Mouse (Mus musculus) forebrain, embryonic 12.5 days (tissue): ENCODE measurements at regions not wholly inside any gene's neighbourhood (a gene's known extent, or its start where the extent isn't known, plus 50 kb on each side); places are given as distances from the start of the nearest gene placed in this dataset.

ENCODE experiments used
- ATAC-seq: fragments of 200-750 bp; cut with Nextera tagmentation; 2 replicates; pipeline ENCODE4 v1.8.0; 2017; ENCODE audit warnings: moderate TSS enrichment; ENCODE audit not compliant: low FRiP score
- H3K27ac ChIP-seq: fragments of 300-500 bp; sonication (generic); 2 replicates; pipeline ENCODE4 v1.5.1; 2016; ENCODE audit warnings: mild to moderate bottlenecking
- H3K27me3 ChIP-seq: fragments of 300-500 bp; sonication (generic); 2 replicates; pipeline ENCODE4 v1.6.1; 2016; ENCODE audit warnings: mild to moderate bottlenecking
- H3K36me3 ChIP-seq: fragments of 300-500 bp; sonication (generic); replicated peaks from 2 replicates; pipeline ENCODE4 v1.6.1; 2016; ENCODE audit warnings: mild to moderate bottlenecking
- H3K4me1 ChIP-seq: fragments of 300-500 bp; sonication (generic); 2 replicates; pipeline ENCODE4 v1.6.1; 2016
- H3K4me2 ChIP-seq: fragments of 300-500 bp; sonication (generic); 2 replicates; pipeline ENCODE4 v1.6.1; 2016; ENCODE audit warnings: mild to moderate bottlenecking, moderate library complexity
- H3K4me3 ChIP-seq: fragments of 300-500 bp; sonication (generic); replicated peaks from 2 replicates; pipeline ENCODE4 v1.5.1; 2016; ENCODE audit warnings: mild to moderate bottlenecking
- H3K9ac ChIP-seq: fragments of 300-500 bp; sonication (generic); 2 replicates; pipeline ENCODE4 v1.6.1; 2016; ENCODE audit warnings: mild to moderate bottlenecking
- H3K9me3 ChIP-seq: fragments of 300-500 bp; sonication (generic); 2 replicates; pipeline ENCODE4 v1.6.1; 2016
- WGBS: fragments of 180-500 bp; shearing (Covaris S2); methylation state at CpG from one replicate; pipeline ENCODE4 v1.1.7; 2016; 5-methylcytosine and 5-hydroxymethylcytosine counted together

DNA sequence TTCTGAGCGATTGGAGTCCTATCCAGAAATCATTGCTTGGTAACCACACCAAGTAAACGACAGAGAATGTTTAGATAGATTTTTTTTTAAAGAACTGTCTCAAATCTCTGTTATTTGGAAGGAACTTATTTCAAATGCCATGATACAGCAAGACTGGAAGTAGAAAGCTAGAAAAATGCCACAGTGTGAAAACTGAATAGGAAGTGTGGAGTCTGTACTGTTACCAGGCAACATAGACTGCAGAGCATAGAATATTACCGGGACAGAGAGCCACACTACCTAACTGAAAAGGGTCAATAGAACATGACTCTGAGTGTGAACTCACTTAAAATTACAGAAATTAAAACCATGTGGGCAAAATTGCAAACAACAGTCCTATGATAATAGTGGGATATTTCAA is 52.4 kb upstream of the Adcy1 start:
- no peak for ATAC-seq
- no peaks in the 10 kb centered on the region for H3K27me3 ChIP-seq
- no peak overlapping the region for H3K4me3 ChIP-seq
- H3K27ac ChIP-seq, result no peak overlapping the region
- H3K9me3 ChIP-seq, result no peaks in the 10 kb centered on the region
- no peaks in the 10 kb centered on the region for H3K4me1 ChIP-seq
- H3K36me3 ChIP-seq, result no peaks in the 10 kb centered on the region
- no peak overlapping the region for H3K4me2 ChIP-seq
- 86% methylated on average over 3 of the region's 3 CpGs for WGBS
- H3K9ac ChIP-seq, result no peak overlapping the region

DNA sequence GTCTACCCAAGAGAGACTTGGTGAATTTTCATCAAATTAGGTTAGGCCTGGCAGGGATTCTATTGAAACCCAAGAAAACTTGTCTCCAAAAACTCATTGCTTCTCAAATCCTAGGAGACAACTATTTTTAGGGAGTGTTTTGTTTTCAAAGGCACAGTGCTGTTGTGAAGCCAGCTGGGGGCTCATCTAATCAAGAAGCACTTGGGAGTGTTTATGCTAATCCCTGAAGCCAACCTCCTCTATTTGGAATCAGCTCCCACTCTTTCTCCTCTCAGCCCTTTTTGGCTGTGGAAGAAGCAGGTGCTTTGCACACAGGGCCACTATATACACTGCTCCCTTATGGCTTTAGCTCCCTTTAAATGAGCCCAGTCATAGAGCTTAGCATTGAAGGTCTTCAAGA is 64.0 kb upstream of the Adcy1 start:
- no peak for ATAC-seq
- H3K27me3 ChIP-seq, result no peaks in the 10 kb centered on the region
- no peak overlapping the region for H3K27ac ChIP-seq

DNA sequence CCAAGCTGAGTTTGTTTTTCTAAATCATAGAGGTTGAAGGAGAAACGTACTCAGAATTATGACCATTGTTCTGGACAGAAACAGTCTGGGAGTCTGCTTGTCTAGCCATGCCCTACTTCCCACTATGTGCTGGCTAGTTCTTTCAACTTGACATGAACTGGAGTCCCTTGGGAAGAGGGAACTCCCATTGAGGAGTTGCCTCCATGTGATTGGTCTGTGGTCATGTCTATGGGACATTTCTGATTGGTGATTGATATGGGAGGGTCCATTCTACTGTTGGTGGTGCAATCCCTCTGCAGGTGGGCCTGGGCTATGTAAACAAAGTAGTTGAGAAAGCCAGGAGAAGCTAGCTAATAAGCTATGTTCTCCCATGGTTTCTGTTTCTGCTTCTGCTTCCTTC is 64.5 kb upstream of the Adcy1 start:
- Histone ChIP-seq H3K9me3 (no peaks in the 10 kb centered on the region), H3K9ac (no peak overlapping the region), H3K4me1 (no peaks in the 10 kb centered on the region), H3K27me3 (no peaks in the 10 kb centered on the region), H3K36me3 (no peaks in the 10 kb centered on the region), H3K4me2 (no peak overlapping the region), H3K27ac (no peak overlapping the region), H3K4me3 (no peak overlapping the region)
- ATAC-seq, result no peak
- 80% methylated on average over 1 of the region's 1 CpGs for WGBS

More for the DNA sequence above, 64.0 kb upstream of the Adcy1 start:
- no peaks in the 10 kb centered on the region for H3K9me3 ChIP-seq
- H3K4me2 ChIP-seq, result no peak overlapping the region
- H3K9ac ChIP-seq, result no peak overlapping the region
- no peak overlapping the region for H3K4me3 ChIP-seq
- H3K4me1 ChIP-seq, result no peaks in the 10 kb centered on the region
- no peaks in the 10 kb centered on the region for H3K36me3 ChIP-seq

- Histone ChIP-seq H3K4me1 (no peaks in the 10 kb centered on the region), H3K4me3 (no peak overlapping the region), H3K9me3 (no peaks in the 10 kb centered on the region), H3K27me3 (no peaks in the 10 kb centered on the region), H3K27ac (no peak overlapping the region), H3K9ac (no peak overlapping the region), H3K4me2 (no peak overlapping the region), H3K36me3 (no peaks in the 10 kb centered on the region)
- WGBS, result 87% methylated on average over 6 of the region's 6 CpGs
- ATAC-seq, result no peak
Measured at GRCm38 (mm10) chr11:6997508-6997907, 65.8 kb upstream of the Adcy1 start.

GRCm38 (mm10) chr11:6993731-6994130 is 69.6 kb upstream of the Adcy1 start:
- Histone ChIP-seq H3K4me1 (0 out of 2 replicates have a peak, but pooled peaks cover 7% of the 10 kb centered on the region), H3K9me3 (no peaks in the 10 kb centered on the region), H3K4me2 (no peak overlapping the region), H3K27ac (no peak overlapping the region), H3K4me3 (no peak overlapping the region), H3K36me3 (no peaks in the 10 kb centered on the region), H3K9ac (no peak overlapping the region), H3K27me3 (no peaks in the 10 kb centered on the region)
- WGBS, result 96% methylated on average over 2 of the region's 2 CpGs
- ATAC-seq, result no peak

DNA sequence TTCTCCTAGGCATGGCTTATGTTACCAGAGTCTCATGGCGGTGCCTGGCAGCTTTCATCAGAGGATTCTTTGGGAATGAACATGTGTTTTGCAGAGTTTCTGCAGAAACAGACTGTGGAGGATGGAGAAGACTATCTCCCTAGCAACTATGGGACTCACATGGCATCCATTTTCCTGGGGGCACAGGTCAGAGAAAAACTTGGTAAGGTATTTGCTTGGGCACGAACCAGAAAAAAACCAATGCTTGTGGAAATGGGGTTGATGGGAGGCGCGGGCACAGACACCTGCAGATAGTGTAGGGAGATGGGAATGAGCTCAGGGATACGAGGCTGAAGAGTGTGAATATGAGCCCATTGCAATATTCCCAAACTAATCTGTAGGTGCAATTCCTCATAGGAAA is 71.7 kb upstream of the Adcy1 start:
- H3K9me3 ChIP-seq, result no peaks in the 10 kb centered on the region
- H3K4me2 ChIP-seq, result no peak overlapping the region
- no peak for ATAC-seq
- WGBS, result 92% methylated on average over 5 of the region's 5 CpGs
- H3K9ac ChIP-seq, result no peak overlapping the region
- H3K4me1 ChIP-seq, result 0 out of 2 replicates have a peak, but pooled peaks cover 7% of the 10 kb centered on the region
- H3K27ac ChIP-seq, result no peak overlapping the region
- no peaks in the 10 kb centered on the region for H3K36me3 ChIP-seq
- H3K27me3 ChIP-seq, result no peaks in the 10 kb centered on the region
- H3K4me3 ChIP-seq, result no peak overlapping the region

DNA sequence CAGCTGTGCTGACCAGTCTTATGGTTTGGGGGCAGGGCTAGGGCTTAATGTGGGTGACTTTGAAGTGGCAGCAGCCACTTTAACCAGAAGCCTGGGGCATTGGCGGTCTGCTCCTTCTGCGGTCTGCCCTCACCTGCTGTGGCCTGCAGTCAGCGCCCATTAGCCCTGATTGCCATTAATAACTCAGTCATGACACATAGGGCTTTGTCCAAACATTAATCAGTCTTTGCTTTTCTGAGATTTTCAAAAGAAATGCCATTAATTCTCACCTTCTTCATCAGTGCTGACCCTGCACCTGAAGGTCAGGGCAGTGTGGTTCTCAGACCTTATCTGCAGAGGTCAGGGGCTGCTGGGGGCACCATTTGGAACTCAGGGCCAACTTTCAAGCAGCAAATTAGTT is 72.6 kb upstream of the Adcy1 start:
- Histone ChIP-seq H3K27me3 (no peaks in the 10 kb centered on the region), H3K4me2 (no peak overlapping the region), H3K27ac (no peak overlapping the region), H3K9me3 (no peaks in the 10 kb centered on the region), H3K9ac (no peak overlapping the region), H3K4me3 (no peak overlapping the region), H3K4me1 (0 out of 2 replicates have a peak, but pooled peaks cover 7% of the 10 kb centered on the region), H3K36me3 (no peaks in the 10 kb centered on the region)
- WGBS, result 81% methylated on average over 3 of the region's 3 CpGs
- no peak for ATAC-seq

DNA sequence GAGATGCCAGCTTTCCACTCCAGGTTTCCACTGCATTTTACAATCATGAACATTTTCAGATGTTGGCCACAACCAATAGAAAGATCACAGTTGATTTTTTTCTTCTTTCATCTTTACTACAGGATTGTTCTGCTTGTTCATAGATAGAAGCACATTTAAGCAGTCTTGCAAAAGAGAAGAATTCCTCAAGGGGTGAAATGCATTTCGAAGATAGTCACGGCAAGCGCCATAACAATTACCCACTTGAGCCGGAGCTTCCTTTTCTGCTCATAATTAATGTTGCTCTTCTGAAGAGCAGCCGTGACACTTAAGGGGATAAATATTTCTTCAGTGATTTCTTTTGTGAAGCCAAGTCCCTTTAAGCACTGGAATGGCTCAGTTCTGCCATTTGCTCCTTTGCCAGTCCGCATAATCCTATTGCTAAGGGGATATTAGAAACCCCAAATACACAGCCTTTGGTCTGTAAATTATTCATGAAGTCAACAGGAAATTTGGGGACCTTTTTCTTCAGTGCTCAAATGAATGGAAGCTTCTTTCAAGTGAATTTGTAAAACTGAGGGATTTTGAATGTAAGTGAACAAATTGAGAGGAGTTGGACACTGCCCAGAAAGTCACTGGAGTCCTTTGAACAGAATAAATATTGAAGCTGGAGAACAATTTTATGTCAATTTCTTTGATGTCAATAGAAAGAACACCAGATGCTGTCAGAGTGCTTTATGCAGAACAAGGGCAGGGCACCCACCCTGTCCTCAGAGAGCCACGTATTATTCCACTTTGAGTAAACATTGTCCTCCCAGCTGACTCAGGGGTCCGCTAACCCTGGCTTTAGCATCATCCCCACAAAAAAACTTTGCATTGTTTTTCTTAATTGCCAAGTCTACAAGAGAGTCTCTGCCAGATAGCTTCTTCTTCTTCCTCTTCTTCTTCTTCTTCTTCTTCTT is 74.1 kb upstream of the Adcy1 start:
- ATAC-seq, result no peak
- no peak overlapping the region for H3K4me2 ChIP-seq
- no peaks in the 10 kb centered on the region for H3K27me3 ChIP-seq
- no peaks in the 10 kb centered on the region for H3K9me3 ChIP-seq
- WGBS, result 63% methylated on average over 8 of the region's 8 CpGs
- no peak overlapping the region for H3K4me3 ChIP-seq
- H3K27ac ChIP-seq, result no peak overlapping the region
- 0 out of 2 replicates have a peak, but pooled peaks cover 7% of the 10 kb centered on the region for H3K4me1 ChIP-seq
- no peaks in the 10 kb centered on the region for H3K36me3 ChIP-seq
- H3K9ac ChIP-seq, result no peak overlapping the region

DNA sequence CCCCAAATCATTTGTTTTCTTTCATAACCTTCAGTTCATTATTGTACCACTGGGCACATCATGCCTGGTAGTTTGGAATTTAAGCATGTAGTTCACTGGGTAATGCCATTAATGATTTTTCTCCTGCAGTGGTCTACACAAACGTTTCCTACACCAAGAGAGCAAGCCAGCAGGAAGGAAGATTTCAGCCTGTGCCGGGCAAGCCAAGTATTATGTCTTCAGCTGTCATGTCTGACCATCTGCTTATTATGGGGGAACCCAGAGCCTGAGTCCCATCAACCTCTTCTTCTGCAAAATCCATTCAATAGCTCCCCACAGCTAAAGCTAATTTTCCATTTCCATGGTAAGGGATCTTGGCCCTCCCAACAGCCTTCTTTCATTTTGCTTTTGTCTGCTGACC is 75.3 kb upstream of the Adcy1 start:
- Histone ChIP-seq H3K27me3 (no peaks in the 10 kb centered on the region), H3K36me3 (no peaks in the 10 kb centered on the region), H3K9me3 (no peaks in the 10 kb centered on the region), H3K4me2 (no peak overlapping the region), H3K27ac (no peak overlapping the region), H3K4me1 (0 out of 2 replicates have a peak, but pooled peaks cover 7% of the 10 kb centered on the region), H3K9ac (no peak overlapping the region), H3K4me3 (no peak overlapping the region)
- 63% methylated on average over 2 of the region's 2 CpGs for WGBS
- no peak for ATAC-seq

DNA sequence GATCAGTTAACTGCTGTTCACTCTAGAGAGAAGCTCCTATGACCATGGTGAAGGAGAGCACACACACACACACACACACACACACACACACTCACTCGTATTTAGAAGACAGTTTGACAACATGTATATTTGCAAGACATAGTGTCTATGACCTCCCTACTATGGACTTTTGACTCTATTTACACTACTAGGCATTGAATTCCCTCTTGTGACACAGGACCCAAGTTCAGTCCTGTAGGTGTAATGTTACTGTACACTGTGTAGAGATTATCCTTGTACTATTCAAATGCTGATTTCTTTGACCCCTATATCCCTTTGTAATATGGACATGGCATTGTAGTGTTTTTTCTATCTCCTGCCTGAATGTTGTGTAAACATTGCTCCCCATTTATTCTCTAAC is 76.2 kb upstream of the Adcy1 start:
- no peak for ATAC-seq
- H3K4me3 ChIP-seq, result no peak overlapping the region
- WGBS, result 91% methylated on average over 1 of the region's 1 CpGs

DNA sequence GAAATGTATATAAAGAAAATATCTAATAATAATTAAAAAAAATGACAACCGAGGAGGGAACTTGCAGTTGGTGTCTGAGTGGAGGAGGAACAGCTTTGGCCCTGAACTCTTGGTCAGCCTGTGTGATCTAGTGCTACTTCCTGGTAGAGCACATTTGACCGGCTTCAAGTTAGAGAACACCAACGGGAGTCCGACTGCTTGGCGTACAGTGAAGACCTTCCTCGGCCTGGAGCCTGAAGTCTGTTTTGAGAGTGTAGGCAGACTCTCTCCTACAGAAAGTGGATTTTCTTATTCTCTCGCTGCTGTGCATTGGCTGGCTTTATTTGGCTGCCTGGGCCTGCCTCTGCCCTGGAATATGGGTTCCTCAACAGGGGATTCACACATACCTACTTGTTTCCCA is 81.2 kb upstream of the Adcy1 start:
- WGBS, result 89% methylated on average over 7 of the region's 7 CpGs
- H3K9me3 ChIP-seq, result no peaks in the 10 kb centered on the region
- no peak overlapping the region for H3K4me3 ChIP-seq
- H3K4me1 ChIP-seq, result no peaks in the 10 kb centered on the region
- no peak overlapping the region for H3K9ac ChIP-seq
- no peaks in the 10 kb centered on the region for H3K36me3 ChIP-seq
- H3K4me2 ChIP-seq, result no peak overlapping the region
- H3K27ac ChIP-seq, result no peak overlapping the region
- ATAC-seq, result no peak
- H3K27me3 ChIP-seq, result no peaks in the 10 kb centered on the region

More for the DNA sequence above, 76.2 kb upstream of the Adcy1 start:
- H3K9ac ChIP-seq, result no peak overlapping the region
- H3K4me2 ChIP-seq, result no peak overlapping the region
- H3K36me3 ChIP-seq, result no peaks in the 10 kb centered on the region
- H3K27me3 ChIP-seq, result no peaks in the 10 kb centered on the region
- H3K27ac ChIP-seq, result no peak overlapping the region
- H3K4me1 ChIP-seq, result 0 out of 2 replicates have a peak, but pooled peaks cover 7% of the 10 kb centered on the region
- H3K9me3 ChIP-seq, result no peaks in the 10 kb centered on the region

GRCm38 (mm10) chr11:6979656-6980055 is 83.6 kb upstream of the Adcy1 start:
- Histone ChIP-seq H3K27me3 (no peaks in the 10 kb centered on the region), H3K9me3 (no peaks in the 10 kb centered on the region), H3K27ac (no peak overlapping the region), H3K4me3 (no peak overlapping the region), H3K4me2 (no peak overlapping the region), H3K9ac (no peak overlapping the region), H3K4me1 (no peaks in the 10 kb centered on the region), H3K36me3 (no peaks in the 10 kb centered on the region)
- no peak for ATAC-seq
- 92% methylated on average over 3 of the region's 3 CpGs for WGBS

DNA sequence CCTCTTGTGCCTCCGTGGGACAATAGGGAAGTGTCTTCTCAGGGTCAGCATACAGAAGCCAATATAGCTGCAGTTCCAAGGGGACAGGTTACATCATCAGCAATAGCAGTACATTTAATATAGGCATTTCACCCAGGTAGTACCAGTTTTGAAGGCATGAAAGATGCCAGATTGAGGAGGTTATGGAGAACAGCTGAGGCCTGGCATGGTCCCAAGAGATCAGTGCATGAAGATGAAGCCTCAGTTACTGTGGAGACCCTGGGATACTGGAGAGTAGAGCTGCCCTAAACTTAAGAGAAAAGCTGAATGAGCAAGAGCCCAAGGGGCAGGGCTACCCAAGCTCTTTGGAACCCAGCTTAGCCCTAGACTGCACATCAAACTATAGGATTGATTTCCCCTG is 94.1 kb upstream of the Adcy1 start:
- ATAC-seq, result no peak
- Histone ChIP-seq H3K4me2 (no peak overlapping the region), H3K9ac (no peak overlapping the region), H3K4me3 (no peak overlapping the region), H3K27ac (no peak overlapping the region), H3K4me1 (no peaks in the 10 kb centered on the region), H3K9me3 (no peaks in the 10 kb centered on the region), H3K36me3 (no peaks in the 10 kb centered on the region), H3K27me3 (no peaks in the 10 kb centered on the region)
- 51% methylated on average over 1 of the region's 1 CpGs for WGBS
